Mouse (Mus musculus): ENCODE data around the gene 1190002N15Rik.

The 1190002N15Rik gene

GRCm38 (mm10) chr9:94537970-94538822 is at the start of gene 1190002N15Rik:
TSS of gene 1190002N15Rik (minus strand) at chr9:94538081.
- DNase-seq, result peak; percentile 96 to 98

- DNase-seq, result no peak
These were observed 44.4 kb upstream of the 1190002N15Rik start for GRCm38 (mm10) chr9:94582309-94582708.

DNA sequence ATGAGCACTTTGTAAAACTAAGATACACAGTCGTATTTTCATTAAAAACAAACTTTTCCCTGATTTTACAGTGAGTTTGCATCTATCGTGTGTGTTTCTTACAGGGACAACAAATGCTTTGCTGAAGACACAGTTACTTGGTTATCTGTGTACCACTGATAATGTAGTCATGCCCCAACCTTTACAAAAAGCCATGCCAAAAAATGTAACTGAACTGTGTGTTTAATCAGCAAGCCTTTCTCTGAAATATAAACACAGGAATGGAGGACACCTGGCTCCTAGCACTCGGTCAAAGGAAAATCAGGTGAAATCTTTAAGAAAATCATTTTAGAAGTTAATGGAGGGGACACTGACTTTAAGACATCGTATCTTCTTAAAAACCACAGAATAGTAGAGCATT is 43.8 kb upstream of the 1190002N15Rik start:
- no peak for DNase-seq

GRCm38 (mm10) chr9:94580071-94580737 is 42.3 kb upstream of the 1190002N15Rik start:
- DNase-seq, result no peak

DNA sequence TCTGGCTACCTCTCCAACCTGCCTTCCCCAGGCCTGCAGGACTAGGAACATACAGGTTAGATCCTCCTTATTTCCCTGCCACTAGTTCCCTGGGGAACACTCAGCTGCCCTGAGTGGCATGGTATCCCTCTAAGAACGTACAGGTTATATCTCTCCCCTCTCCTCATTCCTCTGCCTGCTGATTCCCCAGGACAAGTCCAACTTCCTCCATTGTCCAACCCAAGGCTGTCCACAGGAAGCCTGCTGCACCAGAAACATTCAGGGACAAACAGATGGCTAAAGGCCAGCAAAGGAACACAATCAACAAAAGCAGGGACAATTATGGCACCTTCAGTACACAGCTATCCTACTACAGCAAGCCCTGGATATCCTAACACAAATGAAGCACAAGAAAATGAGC is 33.9 kb upstream of the 1190002N15Rik start:
- no peak for DNase-seq

DNA sequence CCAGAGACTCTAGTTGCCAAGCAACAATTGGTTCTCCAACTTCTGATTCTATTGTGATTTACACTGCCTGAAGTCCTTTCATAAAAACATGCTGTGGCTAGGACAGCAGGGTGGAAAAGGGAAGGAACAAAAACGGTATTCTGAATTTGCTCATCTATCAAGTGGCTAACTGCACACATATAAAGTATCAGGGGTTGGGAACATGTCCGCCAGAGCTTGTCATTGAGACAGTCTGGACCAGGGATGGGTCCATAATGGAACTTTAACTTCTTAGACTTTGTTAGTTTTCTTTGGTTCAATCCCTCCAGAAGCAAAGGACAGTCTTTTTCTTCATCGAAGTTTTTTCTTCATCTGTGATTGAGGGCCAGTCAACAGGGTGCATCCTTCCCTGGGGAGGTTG is 30.5 kb upstream of the 1190002N15Rik start:
- DNase-seq, result no peak

GRCm38 (mm10) chr9:94567722-94568314 is 29.9 kb upstream of the 1190002N15Rik start:
- DNase-seq, result no peak

- DNase-seq, result no peak
These were observed 19.1 kb upstream of the 1190002N15Rik start for GRCm38 (mm10) chr9:94556776-94557514.

DNA sequence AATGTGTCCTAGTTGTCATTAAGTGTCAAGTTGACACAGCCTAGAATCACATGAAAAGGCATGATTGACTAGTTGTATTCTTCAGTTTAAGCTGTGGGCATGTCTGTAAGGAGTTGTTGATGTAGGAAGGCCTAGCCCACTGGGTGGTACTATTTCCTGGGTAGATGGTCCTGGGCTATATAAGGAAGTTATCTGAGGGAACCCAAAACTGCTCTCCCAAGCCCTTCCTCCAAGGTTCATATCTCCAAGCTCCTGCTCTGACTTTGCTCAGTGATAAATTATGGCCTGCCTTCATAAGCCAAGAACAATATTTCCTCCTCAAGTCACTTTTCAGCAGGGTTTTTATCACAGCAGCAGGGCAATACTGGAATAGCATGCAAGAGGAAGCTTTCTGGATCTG is 18.4 kb upstream of the 1190002N15Rik start:
- no peak for DNase-seq

DNA sequence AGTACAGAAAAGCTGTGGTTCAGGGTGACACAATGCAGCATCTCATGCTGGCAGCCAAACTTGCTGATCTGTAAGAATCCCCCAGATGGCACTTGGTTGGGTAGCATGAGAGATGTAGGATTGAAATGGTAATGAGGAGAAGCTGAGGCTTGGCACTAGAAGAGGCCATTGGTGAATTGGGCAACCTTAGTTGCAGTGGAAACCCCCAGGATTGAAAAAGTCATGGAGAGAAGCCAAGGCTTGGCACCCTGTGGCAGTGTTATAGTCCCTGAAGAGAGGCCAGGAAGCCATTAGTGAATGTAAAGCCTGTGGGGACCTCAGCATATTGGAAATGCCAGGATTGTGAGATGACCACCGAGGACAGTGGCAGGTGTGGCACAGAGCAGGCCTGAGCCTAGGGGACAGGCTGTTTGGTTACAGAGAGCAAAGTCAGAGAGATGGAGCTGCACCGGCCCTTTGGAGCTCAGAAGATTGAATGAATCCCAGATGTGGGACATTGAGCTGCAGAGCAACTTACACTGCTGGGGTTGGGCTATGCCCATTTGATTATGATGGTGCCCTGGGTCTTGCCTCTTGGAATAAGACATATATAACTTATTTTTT is 12.7 kb upstream of the 1190002N15Rik start:
- no peak for DNase-seq

GRCm38 (mm10) chr9:94543881-94544280 is 6.0 kb upstream of the 1190002N15Rik start:
- no peak for DNase-seq

DNA sequence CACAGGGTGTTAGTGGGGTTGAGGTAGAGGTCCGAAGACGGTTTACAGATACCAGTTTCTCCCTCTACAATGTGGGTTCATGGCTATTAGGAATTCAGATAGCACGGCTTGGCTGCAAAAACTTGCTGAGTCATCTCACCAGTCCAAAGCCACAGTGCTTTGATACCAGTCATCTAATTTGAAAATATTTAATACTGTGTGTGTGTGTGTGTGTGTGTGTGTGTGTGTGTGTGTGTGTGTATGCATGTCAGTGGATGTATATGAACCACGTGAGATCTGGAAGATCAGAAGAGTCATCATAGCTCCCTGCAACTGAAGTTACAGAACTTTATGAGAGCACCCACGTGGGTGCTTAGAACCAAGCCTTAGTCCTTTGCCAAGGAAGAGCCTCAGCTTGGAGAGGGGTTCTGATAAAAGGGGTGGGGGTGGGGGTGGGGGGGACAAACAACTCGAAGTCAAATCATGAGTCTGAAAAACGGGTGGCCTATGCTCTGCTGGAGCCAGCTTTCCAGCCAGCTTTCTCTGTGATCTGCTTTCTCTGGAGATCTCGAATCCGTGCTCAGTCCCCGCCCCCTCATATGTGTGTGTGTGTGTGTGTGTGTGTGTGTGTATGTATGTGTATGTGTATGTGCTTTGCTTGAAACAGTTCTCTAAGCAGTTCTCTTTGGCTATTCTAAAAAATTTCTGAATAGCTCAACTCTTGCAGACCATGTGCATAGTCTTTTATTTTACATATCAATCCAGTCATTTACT is 2.6 kb upstream of the 1190002N15Rik start:
- no peak for DNase-seq

GRCm38 (mm10) chr9:94539346-94539865 is 1.5 kb upstream of the 1190002N15Rik start:
- no peak for DNase-seq

DNA sequence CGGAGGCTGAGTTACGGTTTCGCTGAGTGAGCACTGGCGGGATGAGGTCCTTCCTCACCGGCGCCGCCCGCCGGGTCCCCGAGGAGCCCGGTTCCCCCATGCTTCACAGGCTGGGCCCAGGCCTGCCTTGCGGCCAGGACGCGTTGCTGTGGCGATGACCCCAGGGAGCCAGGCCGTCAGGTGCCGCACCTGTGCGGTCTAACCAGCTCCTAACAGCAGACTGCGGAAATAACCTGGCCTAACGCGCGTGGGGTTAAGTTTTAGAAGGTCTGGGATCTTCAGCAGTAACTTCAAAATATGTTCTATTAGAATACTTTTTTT is 902 bp upstream of the 1190002N15Rik start:
- no peak for DNase-seq

DNA sequence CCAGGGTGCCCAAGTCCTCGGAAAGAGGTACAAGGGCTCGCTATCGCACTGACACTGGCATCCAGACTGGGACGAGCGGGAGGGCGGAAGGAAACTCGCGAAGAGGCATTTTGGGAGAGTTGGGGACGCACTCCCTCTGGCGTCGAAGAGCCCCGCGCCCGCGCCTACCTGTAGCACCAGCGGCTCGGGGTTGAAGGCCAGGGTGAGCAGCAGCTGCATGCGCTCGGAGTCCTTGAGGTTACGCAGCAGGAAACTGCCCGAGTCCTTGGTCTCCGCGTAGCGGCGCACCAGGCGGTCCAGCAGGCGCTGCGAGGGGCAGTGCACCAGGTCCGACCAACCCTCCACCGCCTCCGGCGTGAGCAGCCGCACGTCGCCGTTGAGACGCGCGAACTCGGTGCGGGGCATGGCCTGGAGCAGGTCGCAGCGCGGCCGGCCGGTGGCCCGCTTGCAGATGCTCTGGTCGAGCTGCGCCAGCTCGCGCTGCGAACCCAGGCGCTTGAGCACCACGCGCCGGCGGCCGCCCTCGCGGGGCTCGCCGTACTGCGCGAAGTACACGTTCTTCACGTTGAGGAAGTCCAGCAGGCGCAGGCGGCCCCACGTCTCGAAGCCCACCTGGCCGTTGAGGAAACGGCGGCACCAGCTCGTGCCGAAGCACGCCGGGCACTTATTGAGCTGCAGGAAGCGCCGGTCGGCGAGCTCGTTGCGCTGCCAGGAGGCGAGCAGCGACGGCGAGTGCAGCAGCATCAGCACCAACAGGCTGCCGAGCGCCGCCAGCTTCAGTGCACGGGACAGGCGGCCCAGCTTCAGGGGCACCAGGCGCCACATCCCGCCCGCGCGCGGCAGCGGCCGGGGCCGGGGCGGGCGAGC is 597 bp downstream of the 1190002N15Rik start:
- DNase-seq, result peak; percentile 73 to 84

DNA sequence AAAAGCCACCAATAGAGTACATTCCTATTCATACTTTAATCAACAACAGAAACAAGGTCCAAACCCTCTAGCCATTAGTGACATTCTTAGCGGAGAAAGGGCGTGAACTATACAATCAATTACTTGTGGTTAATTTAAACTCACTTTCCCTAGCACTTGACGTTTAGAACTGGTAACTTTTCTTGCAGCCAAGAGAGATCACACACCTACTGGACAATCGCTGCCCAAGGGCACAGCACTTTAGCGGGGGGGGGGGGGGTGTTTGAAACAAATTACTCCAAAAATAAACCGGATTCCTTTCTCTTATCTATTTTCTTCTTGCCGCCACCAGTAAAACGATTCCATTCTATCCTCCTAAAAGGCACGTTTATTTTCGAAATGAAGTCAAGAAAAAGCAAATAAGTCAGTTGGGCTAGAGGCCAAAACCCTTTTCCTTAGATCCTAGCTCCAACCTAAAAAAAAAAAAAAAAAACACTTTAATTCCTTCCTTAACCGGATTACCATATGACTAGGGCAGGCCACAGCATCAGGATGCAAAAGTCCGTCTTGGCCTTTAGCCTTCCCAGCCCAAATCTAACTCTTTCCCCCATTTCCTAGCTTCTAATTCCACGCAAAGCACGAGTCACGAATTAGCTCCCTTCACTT is 1.5 kb downstream of the 1190002N15Rik start:
- no peak for DNase-seq

- no peak for DNase-seq
These were observed 3.1 kb downstream of the 1190002N15Rik start for GRCm38 (mm10) chr9:94534795-94535194.

GRCm38 (mm10) chr9:94534226-94534625 is 3.7 kb downstream of the 1190002N15Rik start:
- no peak for DNase-seq

- DNase-seq, result no peak
These were observed 4.2 kb downstream of the 1190002N15Rik start for GRCm38 (mm10) chr9:94533641-94534040.

DNA sequence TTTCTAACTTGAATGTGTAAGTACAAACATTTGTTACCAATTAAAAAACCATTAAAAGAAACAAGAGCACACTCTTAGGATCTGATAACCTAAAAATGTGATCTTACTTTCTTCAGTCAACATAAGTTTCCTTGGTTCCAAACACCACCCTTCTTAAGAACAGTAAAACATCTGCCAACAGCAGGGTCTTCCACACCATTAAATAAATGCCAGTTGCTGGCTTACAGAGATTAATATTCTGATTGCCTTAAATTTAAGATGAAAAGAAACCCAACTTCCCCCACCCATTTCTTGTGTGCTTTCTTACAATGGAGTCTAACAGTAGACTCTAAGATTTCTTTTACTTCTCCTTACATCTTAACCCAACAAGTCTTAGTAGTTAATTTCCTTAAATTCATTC is 7.9 kb downstream of the 1190002N15Rik start:
- no peak for DNase-seq
